ENCODE assay signal across 9 mouse cellular contexts in genomic region chr6:117166581-117167425, GRCm38 (mm10). TPM values are rescaled to one million over a fixed set of nuclear protein-coding genes. Genes with fewer than 3 reads are reported as not detected.
DNase-seq lines count a peak whose midpoint lies in the region; ATAC-seq lines count a peak whose summit lies in the region.
"Had no signal": no experiment of that assay in that cellular context is flagged by ENCODE, and none has a peak within 500 bp of the region (broad histone marks: within the 10 kb centered on the region; RNA-seq: fewer than 3 reads in every experiment).

No protein-coding gene starts in this region.

- H3K9ac ChIP-seq in hindbrain, embryonic 11.5 days (ENCODE audit: low read depth, low read length), result no peak overlapping the region
- no peak overlapping the region for H3K9ac ChIP-seq in lung, embryonic 15.5 days

- H3K4me1 ChIP-seq in hindbrain, embryonic 11.5 days (replicated peaks; ENCODE audit: control insufficient read depth, insufficient read depth, low read length), result 0 out of 2 replicates have a peak, but pooled peaks cover 4% of the 10 kb centered on the region
- peaks cover 25% of the 10 kb centered on the region for H3K4me1 ChIP-seq in lung, embryonic 15.5 days

- H3K36me3 ChIP-seq in hindbrain, embryonic 11.5 days (ENCODE audit: control insufficient read depth, insufficient read depth, low read length), result no peaks in the 10 kb centered on the region
- no peaks in the 10 kb centered on the region for H3K36me3 ChIP-seq in lung, embryonic 15.5 days

- H3K4me3 ChIP-seq in hindbrain, embryonic 11.5 days (ENCODE audit: low read depth, low read length), result no peak overlapping the region
- peak overlapping the region; percentile 1; the same call in 1 of the 2 replicates for H3K4me3 ChIP-seq in lung, embryonic 15.5 days
- H3K4me3 ChIP-seq: megakaryocyte, embryonic 14.5 days had no signal

- H3K27ac ChIP-seq in hindbrain, embryonic 11.5 days (ENCODE audit: low read depth, low read length), result no peak overlapping the region
- H3K27ac ChIP-seq in lung, embryonic 15.5 days, result no peak overlapping the region

- H3K9me3 ChIP-seq in hindbrain, embryonic 11.5 days (ENCODE audit: control insufficient read depth, low read length), result no peaks in the 10 kb centered on the region
- H3K9me3 ChIP-seq in lung, embryonic 15.5 days, result no peaks in the 10 kb centered on the region
- H3K9me3 ChIP-seq: megakaryocyte, embryonic 14.5 days had no signal

- peak; percentile 85 for DNase-seq in Muller cell, postnatal 12 days (ENCODE audit: inconsistent ontology term)
- DNase-seq in cerebellum, adult 9-10 months, result peak; percentile 77
- DNase-seq in frontal cortex, postnatal 10 days (ENCODE audit: low spot score in 2 of 2), result peak; percentile 70 to 85
- peak; percentile 93 for DNase-seq in hindbrain, embryonic 11.5 days (ENCODE audit: low spot score)
- peak; percentile 85 for DNase-seq in layer of hippocampus, adult 9-11 months
- DNase-seq in retina, adult 2 months (ENCODE audit: low read depth, low spot score), result peak; percentile 50
- peak; percentile 90 for DNase-seq in urinary bladder, postnatal 14 days (ENCODE audit: low spot score)

- peaks cover 34% of the 10 kb centered on the region for H3K27me3 ChIP-seq in hindbrain, embryonic 11.5 days (ENCODE audit: control insufficient read depth, insufficient read depth, low read length)
- peaks cover 53% of the 10 kb centered on the region; the same call in 1 of the 2 replicates for H3K27me3 ChIP-seq in lung, embryonic 15.5 days

- ATAC-seq in hindbrain, embryonic 11.5 days (ENCODE audit: low FRiP score), result peak; percentile 71
- peak; percentile 55 for ATAC-seq in lung, embryonic 15.5 days (ENCODE audit: borderline replicate concordance, extremely low read depth, low FRiP score, low TSS enrichment)

- WGBS in hindbrain, embryonic 11.5 days, result under 1% methylated on average over 16 of the region's 16 CpGs
- 3% methylated on average over 16 of the region's 16 CpGs for WGBS in lung, embryonic 15.5 days

- H3K4me2 ChIP-seq in hindbrain, embryonic 11.5 days (replicated peaks; ENCODE audit: low read depth, low read length), result peak overlapping the region; percentile 15
- H3K4me2 ChIP-seq in lung, embryonic 15.5 days, result peak overlapping the region; percentile 93; the same call in 1 of the 2 replicates

RNA-seq across cellular contexts. Expression of gene Cxcl12, which starts 1.5 kb away (rescaled TPM):
- polyA plus RNA-seq in hindbrain, embryonic 11.5 days (2014; fragmentation: Nextera tagmentation; extraction: Ambion mirVana), result 62.2 and 65.1 TPM in 2 replicates
- 112 and 113 TPM in 2 replicates for polyA plus RNA-seq in lung, embryonic 15.5 days (2015; fragmentation: Nextera tagmentation; extraction: Ambion mirVana)
